Mouse (Mus musculus) gastrocnemius, adult 2 months (tissue): ENCODE results near the gene Kpna7. TPM values are rescaled to one million over a fixed set of nuclear protein-coding genes. Genes with fewer than 3 reads are reported as not detected.
"Not testable (repeated sequence)": the region's sequence is repeated elsewhere in the genome, so short reads cannot be mapped to it uniquely, and the experiment has no call there.

ENCODE experiments used
- DNase-seq: peaks from one replicate; pipeline ENCODE4 v3.0.0; 2022
- H3K27ac ChIP-seq: fragments of 200-600 bp; 2 replicates; pipeline ENCODE4 v1.8.1; 2022; ENCODE audit warnings: mild to moderate bottlenecking
- H3K4me3 ChIP-seq: fragments of 200-600 bp; 2 replicates; pipeline ENCODE4 v1.8.1; 2022; ENCODE audit warnings: mild to moderate bottlenecking, moderate library complexity
- CTCF ChIP-seq: fragments of 200-600 bp; IDR thresholded peaks from 2 replicates; pipeline ENCODE4 v1.8.1; 2022; ENCODE audit warnings: antibody characterized with exemption, mild to moderate bottlenecking, moderate library complexity
- intact Hi-C: fragments of 180-260 bp; cut with DNase I; formaldehyde crosslinking; loops from one replicate; pipeline ENCODE4 v1.15.1; 2025
- total RNA-seq, 2 experiments: library from RNA; stranded (reverse); gene quantifications; 2 replicates each; pipeline ENCODE4 v1.2.3; 2021

Gene Kpna7
- total RNA-seq, 2 experiments from 2014 or later: not detected

DNA sequence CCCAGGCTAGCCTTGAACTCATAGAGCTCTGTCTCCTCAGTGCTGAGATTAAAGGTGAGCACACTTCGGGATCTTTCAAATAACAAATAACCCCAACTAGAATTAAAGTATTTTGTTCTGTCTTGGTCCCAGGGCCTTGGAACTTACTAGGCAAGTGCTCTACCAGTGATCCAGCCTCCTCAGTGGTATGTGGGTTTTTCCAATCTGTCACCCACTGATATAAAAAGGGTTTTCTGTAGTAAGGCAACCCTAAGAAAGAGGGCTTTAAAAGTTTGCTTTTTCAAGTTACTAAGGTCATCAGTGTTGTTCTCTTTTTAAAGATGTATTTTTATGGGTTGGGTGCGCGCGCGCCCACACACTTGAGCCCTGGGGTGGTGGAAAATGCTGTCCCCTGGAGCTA, 31.9 kb upstream of the Kpna7 start:
- intact Hi-C loops: no loop called here
- no peak for TF ChIP-seq CTCF
- H3K4me3 ChIP-seq: peak overlapping the region; percentile 90
- peak overlapping the region; percentile 94 for H3K27ac ChIP-seq
- DNase-seq: no peak

DNA sequence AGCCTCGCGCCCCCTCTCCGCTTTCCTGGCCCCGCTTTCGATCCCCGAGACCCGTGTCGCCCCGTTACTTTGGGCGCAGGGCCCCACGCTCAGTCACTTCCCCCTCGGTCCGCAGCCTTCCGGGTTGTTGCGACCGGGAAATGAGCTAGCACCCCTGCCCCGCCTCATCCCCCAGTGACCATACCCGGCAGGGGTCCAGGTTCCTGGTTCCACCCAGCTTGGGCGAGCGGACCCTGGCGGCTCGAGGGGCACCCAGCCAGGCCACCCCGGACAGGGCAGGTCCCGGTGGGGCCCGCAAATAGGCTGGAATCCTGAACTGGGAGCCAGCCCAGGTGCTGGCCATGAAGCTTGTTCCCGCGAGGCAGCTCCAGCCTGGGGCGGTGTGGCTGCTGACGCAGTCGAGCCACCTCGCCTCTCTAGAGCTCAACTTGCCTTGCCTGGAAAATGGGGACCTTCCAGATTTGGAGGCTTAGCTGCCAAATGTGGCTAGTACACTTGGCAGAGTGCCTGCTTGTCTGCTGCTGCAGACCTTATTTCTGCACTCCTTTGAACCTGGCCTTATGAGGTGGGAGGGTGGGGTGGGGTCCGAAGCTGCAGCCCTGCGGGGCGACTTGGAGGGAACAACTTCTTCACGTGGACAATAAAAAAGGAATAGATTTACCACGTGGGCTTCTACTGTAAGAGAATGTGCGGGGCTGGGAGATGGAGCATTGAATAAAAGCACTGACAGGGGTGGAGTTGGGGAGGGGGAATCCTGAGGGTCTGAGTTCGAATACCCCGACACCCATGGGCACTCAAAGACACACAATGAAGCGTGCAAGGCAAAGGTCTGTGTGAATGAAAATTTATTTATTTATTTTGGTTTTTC, 31.0 kb upstream of the Kpna7 start:
- Histone ChIP-seq H3K4me3 (peak overlapping the region; percentile 90), H3K27ac (peak overlapping the region; percentile 94)
- peak; percentile 87 for DNase-seq
- intact Hi-C loops: no loop called here
- TF ChIP-seq CTCF: no peak

GRCm38 (mm10) chr5:145114071-145114605, 30.3 kb upstream of the Kpna7 start, which contains the start of gene Arpc1b:
Arpc1b (plus strand) TSS chr5:145114215.
- TF ChIP-seq CTCF: no peak
- Histone ChIP-seq H3K4me3 (peak within 1 kb of the TSS; percentile 90), H3K27ac (peak within 1 kb of the TSS; percentile 94)
- intact Hi-C loops: no loop called here
- DNase-seq: peak; percentile 85

DNA sequence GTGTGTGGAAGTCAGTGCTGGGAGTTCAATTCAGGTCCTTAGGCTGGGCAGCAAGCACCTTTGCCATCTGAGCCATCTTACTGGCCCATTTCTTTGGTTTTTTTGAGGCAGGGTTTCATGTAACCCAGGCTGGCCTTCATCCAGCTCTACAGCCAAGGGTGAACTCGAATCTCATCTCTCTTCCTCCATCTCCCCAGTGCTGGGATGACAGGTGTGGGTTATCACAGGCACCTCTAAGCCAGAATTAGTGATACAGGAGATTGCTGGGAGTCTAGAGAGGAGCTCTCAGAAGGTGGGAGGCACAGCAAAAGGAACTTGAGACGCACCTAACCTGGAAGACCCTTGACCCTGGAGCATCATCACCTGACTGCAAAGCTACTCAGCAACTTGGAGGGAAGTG, 29.6 kb upstream of the Kpna7 start:
- intact Hi-C loops: no loop called here
- no peak for TF ChIP-seq CTCF
- Histone ChIP-seq H3K27ac (peak overlapping the region; percentile 94), H3K4me3 (peak overlapping the region; percentile 90)
- DNase-seq: no peak

DNA sequence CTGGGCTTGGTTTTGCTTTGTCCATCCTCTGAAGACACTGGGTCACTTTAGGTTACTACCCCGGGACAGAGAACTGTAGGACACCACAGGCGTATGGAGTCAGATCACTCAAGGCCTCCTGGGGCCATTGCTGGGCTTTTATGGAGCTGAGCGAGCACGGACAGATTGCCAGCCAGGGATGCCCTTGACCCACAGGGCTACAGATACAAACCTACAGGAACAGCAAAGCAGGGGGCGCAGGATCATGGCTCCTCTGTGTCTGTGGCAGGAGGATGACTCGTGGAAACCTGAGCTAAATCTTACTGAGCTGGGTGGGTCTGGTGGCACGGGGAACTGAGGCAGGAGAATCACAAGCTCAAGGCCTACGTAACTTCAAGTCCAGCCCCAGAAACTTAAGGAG, 28.7 kb upstream of the Kpna7 start:
- no peak for DNase-seq
- no peak for TF ChIP-seq CTCF
- Histone ChIP-seq H3K27ac (no peak overlapping the region), H3K4me3 (no peak overlapping the region)
- intact Hi-C loops: no loop called here

DNA sequence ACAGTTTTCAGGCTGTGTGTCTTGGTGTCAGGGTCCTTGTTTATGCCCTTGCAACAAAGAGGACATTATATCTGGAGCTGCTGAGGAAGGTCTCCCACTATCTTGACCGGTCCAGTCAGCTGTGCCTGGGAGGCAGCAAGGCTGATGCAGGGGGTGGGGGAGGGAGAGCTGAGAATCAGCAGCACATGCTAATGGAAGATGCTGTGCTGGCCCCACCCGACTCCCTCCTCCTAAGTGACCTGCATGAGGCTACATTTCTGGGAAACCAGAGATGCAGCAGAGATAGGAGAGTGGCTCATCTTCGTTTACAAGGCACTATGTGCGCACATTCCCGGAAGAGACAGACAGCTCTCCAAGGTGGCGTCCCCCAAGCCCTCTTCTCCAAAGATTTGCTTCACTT, 26.6 kb upstream of the Kpna7 start:
- intact Hi-C loops: no loop called here

DNA sequence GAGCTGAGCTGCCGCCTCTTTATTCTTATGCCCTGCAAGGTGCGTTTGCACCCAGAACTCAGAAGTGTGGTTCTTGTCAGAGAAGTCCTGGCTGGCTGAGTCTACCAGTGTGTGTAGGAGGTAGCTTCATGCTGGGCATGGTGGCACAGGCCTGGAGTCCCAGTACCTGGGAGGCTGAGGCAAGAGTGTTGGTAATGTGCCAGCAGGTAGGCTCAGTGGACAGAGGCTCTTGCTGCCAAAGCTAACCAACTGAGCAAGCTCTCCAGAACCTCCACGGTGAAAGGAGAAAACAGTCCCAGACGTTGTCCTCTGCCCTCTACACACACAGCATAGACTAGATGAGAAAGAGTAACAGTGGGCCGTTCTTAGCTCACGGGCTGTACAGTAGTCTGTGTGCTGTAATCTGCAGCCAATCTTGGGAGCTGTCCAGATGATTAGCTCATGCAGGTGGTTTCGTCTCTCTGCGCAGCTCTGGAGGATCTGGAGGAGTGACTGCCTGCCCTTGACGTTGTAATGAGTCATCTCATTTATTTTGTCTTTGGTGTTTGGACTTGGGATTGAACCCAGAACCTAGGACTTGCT, 22.0 kb upstream of the Kpna7 start:
- TF ChIP-seq CTCF: no peak
- no peak for DNase-seq
- intact Hi-C loops: no loop called here
- Histone ChIP-seq H3K4me3 (no peak overlapping the region), H3K27ac (no peak overlapping the region)

More for the DNA sequence above, 26.6 kb upstream of the Kpna7 start:
- Histone ChIP-seq H3K27ac (no peak overlapping the region), H3K4me3 (no peak overlapping the region)
- no peak for TF ChIP-seq CTCF
- DNase-seq: no peak

GRCm38 (mm10) chr5:145104328-145104727, 20.5 kb upstream of the Kpna7 start:
- TF ChIP-seq CTCF: no peak
- no peak for DNase-seq
- Histone ChIP-seq H3K4me3 (no peak overlapping the region), H3K27ac (no peak overlapping the region)
- intact Hi-C loops: no loop called here

DNA sequence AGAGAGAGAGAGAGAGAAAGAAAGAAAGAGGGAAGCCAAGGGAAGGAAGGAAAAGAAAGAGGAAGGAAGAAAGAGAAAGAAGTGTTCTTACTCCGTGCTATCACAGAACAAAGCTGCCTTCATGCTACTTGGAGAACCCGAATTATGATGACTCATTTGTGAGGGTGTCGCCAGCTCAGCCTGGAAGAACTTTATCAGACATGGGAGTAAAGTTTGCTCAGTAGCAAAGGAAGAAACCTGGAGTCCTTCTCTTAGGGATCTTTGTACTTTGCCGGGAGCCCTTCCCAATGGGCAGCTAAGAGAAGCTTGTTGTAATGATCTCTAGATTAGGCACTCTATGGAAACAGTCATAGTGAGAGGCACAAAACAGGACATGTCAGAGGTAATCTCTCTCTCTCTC, 18.9 kb upstream of the Kpna7 start:
- no peak overlapping the region for H3K27ac ChIP-seq
- no peak for TF ChIP-seq CTCF
- no peak for DNase-seq
- no peak overlapping the region for H3K4me3 ChIP-seq
- intact Hi-C loops: no loop called here

GRCm38 (mm10) chr5:145101451-145101850, 17.6 kb upstream of the Kpna7 start:
- intact Hi-C loops, DNase-seq, H3K4me3 ChIP-seq: not testable (repeated sequence)

GRCm38 (mm10) chr5:145100960-145101359, 17.1 kb upstream of the Kpna7 start:
- no peak overlapping the region for H3K4me3 ChIP-seq
- no peak overlapping the region for H3K27ac ChIP-seq
- intact Hi-C loops: no loop called here
- TF ChIP-seq CTCF: no peak
- no peak for DNase-seq

More at GRCm38 (mm10) chr5:145101451-145101850, 17.6 kb upstream of the Kpna7 start:
- not testable (repeated sequence) for H3K27ac ChIP-seq

GRCm38 (mm10) chr5:145098340-145098821, 14.6 kb upstream of the Kpna7 start:
- intact Hi-C loops: no loop called here
- DNase-seq: no peak
- Histone ChIP-seq H3K27ac (no peak overlapping the region), H3K4me3 (no peak overlapping the region)
- TF ChIP-seq CTCF: no peak

DNA sequence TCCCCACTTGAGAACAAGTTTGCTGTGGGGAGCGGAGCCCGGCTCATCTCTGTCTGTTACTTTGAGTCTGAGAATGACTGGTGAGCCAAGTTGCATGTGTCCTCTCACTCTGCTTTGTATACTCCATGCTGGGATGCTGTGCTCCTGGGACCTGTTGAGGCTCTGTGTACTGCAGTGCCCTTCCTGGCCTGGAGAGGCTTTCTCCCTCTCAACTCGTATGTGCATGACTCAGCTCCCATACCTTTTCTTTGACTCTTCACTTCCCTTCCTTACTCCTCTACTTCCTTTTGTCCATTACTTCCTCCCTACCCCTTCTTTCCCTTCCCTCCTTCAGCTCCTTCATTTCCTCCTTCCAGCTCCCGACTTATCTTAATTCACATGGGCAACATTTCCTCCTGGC, 12.4 kb upstream of the Kpna7 start:
- no peak for DNase-seq
- Histone ChIP-seq H3K4me3 (no peak overlapping the region), H3K27ac (no peak overlapping the region)
- intact Hi-C loops: no loop called here
- no peak for TF ChIP-seq CTCF
